Mouse (Mus musculus): ENCODE results near the gene Lyg2.

GRCm38 (mm10) chr1:37877736-37878460 lies 38.4 kb downstream of the Lyg2 start:
- TF ChIP-seq POLR2A (IDR thresholded peaks at IDR 0.05; ENCODE audit: insufficient read depth, low read length) (no peak), CTCF (IDR thresholded peaks at IDR 0.05; ENCODE audit: low read depth, low read length) (no peak)
